Mouse (Mus musculus): ENCODE data around the gene Ackr2.

DNA sequence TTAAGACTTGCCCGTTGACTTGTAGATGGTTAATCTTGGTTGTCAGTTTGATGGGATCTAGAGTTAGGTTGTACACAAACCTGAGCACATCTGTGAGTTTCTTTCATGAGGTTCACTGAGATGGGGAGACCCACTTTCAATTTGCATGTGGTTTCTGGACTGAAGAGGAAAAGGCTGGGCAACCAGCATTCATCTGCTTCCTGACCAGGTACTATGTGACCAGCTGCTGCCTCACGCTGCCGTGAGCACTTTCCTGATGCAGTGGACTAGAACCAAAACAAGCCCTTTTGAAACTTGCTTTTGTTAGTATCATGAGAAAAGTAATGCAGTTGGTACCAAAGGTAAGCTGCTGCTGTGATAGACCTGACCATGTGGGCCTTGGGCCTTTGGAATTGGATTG is 44.9 kb downstream of the Ackr2 start:
- TF ChIP-seq GATA1 (IDR thresholded peaks at IDR 0.05; ENCODE audit: borderline replicate concordance, low read length) (no peak), FLI1 (IDR thresholded peaks at IDR 0.05; ENCODE audit: low read length) (no peak)
